Mouse (Mus musculus): ENCODE data around the gene Bmp6.

Gene Bmp6

DNA sequence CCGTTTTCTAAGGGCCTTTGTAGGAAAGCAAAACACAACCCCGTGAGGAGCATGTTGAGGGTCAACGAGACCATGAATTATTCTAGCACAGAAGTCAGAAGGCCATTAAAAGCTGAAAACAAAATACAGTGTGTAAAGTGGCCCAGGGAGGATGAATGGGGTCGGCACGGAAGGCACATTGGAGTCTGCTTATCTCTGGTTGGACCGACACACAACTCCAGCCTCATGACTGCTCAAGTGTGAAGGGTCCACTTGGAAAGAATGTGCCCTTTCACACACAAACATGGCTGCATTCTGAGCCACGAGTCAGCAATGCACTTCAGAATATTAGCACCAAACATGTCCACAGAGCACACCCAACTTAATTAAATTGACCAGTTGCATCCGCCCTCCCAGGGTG lies 84.8 kb downstream of the Bmp6 start:
- no peak for DNase-seq (ENCODE audit: low spot score)

- DNase-seq (ENCODE audit: low spot score), result no peak
Measured at GRCm38 (mm10) chr13:38430075-38430474, 85.2 kb downstream of the Bmp6 start.

DNA sequence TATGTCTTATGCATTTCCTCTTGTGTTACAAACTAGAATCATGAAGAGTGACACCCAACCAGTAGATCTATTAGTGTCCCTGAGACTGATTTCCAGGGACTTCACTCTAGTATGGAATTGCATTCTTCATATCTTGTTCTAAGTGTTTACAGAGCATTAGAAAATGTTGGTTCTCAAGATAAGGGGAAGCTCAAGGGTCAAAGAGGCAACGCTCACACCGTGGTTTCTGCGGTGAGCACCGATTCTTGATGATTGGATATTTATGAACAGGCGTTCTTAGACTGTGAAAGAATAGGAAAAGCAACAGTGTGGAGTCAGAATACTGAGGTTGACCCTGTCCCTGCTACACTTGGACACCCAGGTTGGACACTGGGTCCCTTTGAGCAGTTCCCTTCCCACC lies 89.9 kb downstream of the Bmp6 start:
- no peak for DNase-seq (ENCODE audit: low spot score)

DNA sequence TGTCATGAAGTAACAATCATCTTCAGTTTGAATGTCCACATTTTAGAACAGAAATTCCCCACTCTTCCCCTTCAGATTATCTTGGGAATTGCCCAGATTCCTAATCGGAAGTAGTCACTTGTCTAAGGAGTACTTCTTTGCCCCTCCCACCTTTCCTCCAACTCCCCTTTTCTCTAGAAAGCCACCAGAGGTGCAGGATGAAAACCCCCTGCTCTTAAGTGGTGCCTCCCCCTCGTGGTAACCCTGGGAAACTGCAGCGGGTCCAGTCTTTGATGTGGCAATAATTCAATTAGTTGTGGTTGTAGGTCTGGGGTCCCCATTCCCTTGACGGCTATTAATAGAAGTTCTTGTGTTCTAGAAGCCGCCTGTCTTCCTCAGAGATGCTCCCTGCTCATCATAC lies 93.0 kb downstream of the Bmp6 start:
- DNase-seq (ENCODE audit: low spot score), result no peak

GRCm38 (mm10) chr13:38440240-38440639 lies 95.3 kb downstream of the Bmp6 start:
- DNase-seq (ENCODE audit: low spot score), result no peak

GRCm38 (mm10) chr13:38448516-38449015 lies 103.7 kb downstream of the Bmp6 start:
- DNase-seq (ENCODE audit: low spot score), result no peak

DNA sequence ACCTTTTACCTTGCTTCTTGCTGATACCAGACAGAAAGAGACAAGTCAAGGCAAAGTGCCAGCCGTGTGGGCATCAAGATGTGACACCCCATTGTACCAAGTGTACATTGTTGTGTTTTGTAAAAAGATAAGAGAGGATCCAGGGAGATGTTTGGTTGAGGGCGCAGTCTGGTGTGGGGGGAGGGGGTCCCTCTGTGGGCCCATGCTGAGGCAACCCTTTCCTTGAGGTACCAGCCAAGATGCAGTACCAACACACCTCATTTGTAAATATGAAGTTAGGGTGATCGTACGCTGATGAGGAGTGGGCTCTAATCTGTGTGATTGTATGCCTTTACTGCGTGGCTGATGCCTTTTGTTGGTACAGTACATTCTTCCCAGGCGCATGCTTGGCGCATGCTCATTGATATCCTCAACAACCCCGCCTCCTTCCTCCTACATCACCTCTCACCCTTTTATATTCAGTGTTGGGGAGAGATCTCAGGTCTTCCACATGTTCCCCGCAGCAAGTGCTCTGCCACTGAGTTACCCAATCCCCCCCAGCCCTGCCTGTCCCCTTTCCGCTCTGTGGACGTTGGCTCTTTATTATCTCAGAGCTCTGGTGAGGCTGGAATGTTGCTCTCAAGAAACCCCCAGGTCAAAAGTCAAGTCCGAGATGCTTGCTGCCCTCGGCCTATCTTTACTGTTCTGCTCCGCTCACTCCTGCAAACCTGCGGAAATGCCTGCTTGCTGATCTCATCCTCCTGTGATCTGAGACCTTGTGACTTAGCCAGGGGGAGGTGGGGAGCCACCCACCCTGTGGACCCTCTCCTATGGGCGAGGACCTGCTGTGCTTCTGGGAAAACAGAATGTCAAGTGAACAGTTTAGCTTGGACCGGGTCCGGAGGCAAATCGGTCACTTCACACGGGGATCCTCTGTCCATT lies 105.4 kb downstream of the Bmp6 start:
- DNase-seq (ENCODE audit: low spot score), result no peak

DNA sequence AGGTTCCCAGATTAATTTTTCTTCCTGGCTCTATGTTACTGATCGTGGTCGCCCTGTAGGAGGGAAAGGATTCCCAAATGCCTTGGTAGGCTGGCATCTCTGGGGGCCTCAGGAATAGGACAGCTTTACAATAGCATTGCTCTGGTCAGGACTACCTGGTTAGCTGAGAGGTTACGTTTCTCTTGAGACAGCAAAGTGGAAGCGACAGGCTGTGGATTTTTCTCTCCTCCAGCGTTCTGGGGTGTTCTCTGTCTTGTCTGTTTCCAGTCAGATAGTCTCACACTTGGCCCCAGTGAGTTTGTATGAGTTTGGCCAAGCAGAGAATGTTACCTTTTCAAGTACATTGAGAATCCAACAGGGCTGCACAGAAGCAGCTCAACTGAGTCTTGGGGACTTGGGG lies 106.5 kb downstream of the Bmp6 start:
- no peak for DNase-seq (ENCODE audit: low spot score)

GRCm38 (mm10) chr13:38463410-38463809 lies 118.5 kb downstream of the Bmp6 start:
- DNase-seq (ENCODE audit: low spot score), result no peak

DNA sequence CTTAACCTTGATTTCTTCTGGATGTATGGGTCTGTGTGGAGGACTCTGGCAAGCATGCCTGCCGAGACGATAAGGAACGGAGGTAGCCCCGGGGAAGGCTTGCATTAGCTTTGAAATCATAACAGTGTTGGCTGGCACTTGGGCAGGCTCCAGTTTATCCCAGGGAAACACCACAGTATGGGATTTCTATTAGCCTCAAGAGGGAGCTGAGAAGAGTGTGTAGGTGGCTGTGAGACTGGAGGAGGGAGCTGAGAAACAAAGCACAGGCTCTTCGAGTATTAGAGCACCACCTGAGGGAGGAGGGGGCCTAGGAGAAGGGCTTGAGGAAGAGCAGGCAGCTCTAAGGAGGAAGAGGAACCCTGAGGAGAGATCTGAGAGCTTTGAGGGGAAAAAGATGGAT lies 126.0 kb downstream of the Bmp6 start:
- no peak for DNase-seq (ENCODE audit: low spot score)

GRCm38 (mm10) chr13:38472636-38473035 lies 127.7 kb downstream of the Bmp6 start:
- DNase-seq (ENCODE audit: low spot score), result no peak

DNA sequence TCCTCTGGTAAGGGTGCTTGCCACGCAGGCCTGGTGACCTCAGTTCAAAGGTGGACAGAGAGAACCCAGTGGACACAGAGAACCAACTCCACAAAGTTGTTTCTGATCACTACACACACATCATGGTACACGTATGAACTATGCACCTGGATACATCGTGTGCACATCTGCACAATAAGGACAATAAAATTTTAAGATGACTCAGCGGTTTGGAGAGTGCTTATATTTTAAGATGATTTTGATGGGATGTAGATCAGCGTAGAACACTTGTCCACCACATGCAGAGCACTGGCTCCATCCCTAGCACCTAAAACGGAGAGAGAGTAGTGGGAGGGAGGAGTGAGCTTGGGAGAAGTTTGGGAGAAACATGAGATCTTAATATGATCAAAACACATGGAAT lies 128.6 kb downstream of the Bmp6 start:
- DNase-seq (ENCODE audit: low spot score), result no peak

DNA sequence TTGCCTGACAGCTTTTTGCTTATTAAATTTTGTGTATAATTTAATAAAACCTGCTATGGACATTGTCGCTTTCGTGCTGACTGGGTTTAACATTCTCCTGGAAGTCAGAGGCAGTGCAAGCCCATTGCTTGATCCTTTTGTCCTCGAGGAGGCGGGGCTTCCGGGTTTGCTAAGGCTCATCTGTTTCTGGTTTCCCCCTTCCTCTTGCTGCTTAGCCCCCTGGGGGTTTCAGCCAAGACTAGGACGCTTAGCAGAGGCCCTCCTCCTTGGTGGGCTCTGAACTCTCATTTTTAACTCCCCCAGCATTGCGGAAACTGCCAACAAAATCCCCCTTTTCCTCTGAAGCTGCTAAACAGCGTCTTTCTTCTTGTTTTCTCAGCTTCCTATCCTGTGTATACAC lies 132.0 kb downstream of the Bmp6 start:
- DNase-seq (ENCODE audit: low spot score), result no peak

GRCm38 (mm10) chr13:38481021-38481420 lies 136.1 kb downstream of the Bmp6 start:
- DNase-seq (ENCODE audit: low spot score), result no peak

- no peak for DNase-seq (ENCODE audit: low spot score)
Measured at GRCm38 (mm10) chr13:38484701-38485100, 139.8 kb downstream of the Bmp6 start.

DNA sequence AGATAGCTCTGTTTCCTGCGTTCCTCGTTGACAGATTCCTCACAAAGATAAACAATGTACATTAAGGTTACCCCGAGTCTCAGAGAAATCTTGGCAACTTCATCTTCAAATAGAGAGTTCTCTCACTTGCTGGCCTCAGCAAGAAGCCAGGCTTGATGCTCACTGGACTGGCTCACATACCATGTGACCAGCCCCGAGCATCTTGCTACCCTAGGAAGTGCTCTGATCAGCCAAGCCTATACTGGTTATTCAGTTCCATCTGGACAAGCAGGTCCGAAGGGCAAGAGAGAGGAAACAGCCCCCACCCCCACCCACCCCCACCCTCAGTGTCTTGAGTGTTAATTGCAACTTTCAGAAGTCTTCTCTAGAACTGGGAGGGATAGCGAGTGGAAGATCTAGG lies 141.9 kb downstream of the Bmp6 start:
- no peak for DNase-seq (ENCODE audit: low spot score)

DNA sequence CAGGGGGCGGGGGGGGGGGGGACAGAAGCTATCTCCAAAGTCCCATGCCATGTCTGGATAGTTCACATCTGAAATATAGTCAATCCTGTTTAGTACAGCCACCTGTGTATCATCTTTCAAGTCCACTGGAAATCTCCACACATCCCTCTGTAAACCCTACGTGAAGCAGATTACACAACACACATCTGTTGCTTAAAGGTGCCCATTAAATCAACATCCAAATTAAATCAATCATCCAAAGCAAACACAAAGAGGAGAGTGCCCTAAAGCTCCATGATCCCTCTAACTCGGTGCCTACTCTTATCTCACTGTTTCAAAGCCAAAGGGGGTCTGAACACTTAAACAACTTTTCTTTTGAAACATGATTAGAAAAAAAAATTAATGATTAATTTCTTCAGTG lies 151.8 kb downstream of the Bmp6 start:
- no peak for DNase-seq (ENCODE audit: low spot score)

DNA sequence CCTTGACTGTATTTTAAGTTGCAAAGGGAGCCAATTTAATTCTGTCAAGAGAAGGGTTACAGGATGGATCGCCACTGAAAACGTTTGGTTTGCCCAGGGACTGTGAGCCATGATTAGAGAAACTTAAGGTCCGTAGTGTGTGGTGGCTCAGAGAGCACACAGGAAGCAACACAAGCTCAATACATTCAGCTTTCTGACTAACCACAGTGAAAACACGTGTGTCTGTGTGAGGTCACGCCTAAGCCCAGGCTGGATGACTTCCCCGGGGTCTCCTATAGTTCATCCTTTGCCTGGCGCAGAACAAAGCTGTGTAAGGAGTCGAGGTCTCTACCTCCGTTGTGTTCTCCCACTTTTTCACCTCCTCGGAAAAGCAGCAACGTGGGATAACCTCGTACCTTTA lies 156.4 kb downstream of the Bmp6 start:
- DNase-seq (ENCODE audit: low spot score), result no peak

- DNase-seq (ENCODE audit: low spot score), result no peak
Measured at GRCm38 (mm10) chr13:38503137-38503849, 158.4 kb downstream of the Bmp6 start.

- no peak for DNase-seq (ENCODE audit: low spot score)
Measured at GRCm38 (mm10) chr13:38506320-38506719, 161.4 kb downstream of the Bmp6 start.

GRCm38 (mm10) chr13:38506936-38507335 lies 162.0 kb downstream of the Bmp6 start:
- no peak for DNase-seq (ENCODE audit: low spot score)

GRCm38 (mm10) chr13:38509681-38510341 lies 164.9 kb downstream of the Bmp6 start:
- DNase-seq (ENCODE audit: low spot score), result no peak

- DNase-seq (ENCODE audit: low spot score), result no peak
Measured at GRCm38 (mm10) chr13:38511979-38512378, 167.1 kb downstream of the Bmp6 start.
